In the genomic region with DNA sequence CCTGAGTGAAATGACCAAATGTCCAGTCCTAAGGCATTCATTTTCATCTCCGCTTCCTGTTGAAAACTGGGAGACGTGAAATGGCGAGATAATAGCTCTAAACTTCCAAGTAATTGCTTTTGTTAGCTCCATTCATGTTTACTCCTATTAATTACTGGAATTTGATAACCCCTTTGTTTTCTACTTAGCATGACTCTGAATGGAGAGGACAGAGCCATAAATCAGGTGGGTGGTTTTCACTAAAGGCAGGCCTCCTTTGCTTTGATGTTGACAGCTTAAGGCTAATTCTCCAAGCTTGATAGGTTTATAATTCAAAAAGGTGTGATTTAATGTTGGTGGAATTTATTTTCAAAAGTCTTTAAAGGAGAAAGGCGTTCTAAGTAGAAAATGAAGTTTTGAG, we compare ENCODE assay signal across 23 mouse cellular contexts.
"Had no signal": no experiment of that assay in that cellular context is flagged by ENCODE, and none has a peak within 500 bp of the region (broad histone marks: within the 10 kb centered on the region; RNA-seq: fewer than 3 reads in every experiment).

No protein-coding gene starts in this region.

- H3K36me3 ChIP-seq: liver, embryonic 15.5 days; lung, embryonic 15.5 days; midbrain, embryonic 10.5 days; midbrain, embryonic 12.5 days; neural tube, embryonic 13.5 days; neural tube, embryonic 15.5 days had no signal

- H3K4me2 ChIP-seq: liver, embryonic 15.5 days; lung, embryonic 15.5 days; midbrain, embryonic 12.5 days; neural tube, embryonic 13.5 days; neural tube, embryonic 15.5 days had no signal

- H3K9ac ChIP-seq: liver, embryonic 15.5 days; liver, postnatal 0 days; lung, embryonic 15.5 days; midbrain, embryonic 12.5 days; neural tube, embryonic 13.5 days; neural tube, embryonic 15.5 days had no signal

- ATAC-seq: liver, postnatal 0 days; lung, postnatal 0 days; midbrain, embryonic 16.5 days had no signal

- H3K4me3 ChIP-seq: liver, embryonic 15.5 days; lung, embryonic 15.5 days; megakaryocyte, embryonic 14.5 days; midbrain, embryonic 10.5 days; midbrain, embryonic 12.5 days; myocyte; neural tube, embryonic 13.5 days; neural tube, embryonic 15.5 days had no signal

- H3K27me3 ChIP-seq: liver, embryonic 15.5 days; lung, embryonic 15.5 days; megakaryocyte, embryonic 14.5 days; midbrain, embryonic 12.5 days; neural tube, embryonic 13.5 days; neural tube, embryonic 15.5 days had no signal

- H3K4me1 ChIP-seq: liver, embryonic 15.5 days; megakaryocyte, embryonic 14.5 days had no signal

- DNase-seq: liver, postnatal 0 days; lung, adult 2 months; lung, postnatal 14 days; lung, postnatal 36 days; midbrain, embryonic 14.5 days; right cerebral cortex, adult 18-20 months; right cerebral cortex, postnatal 25 days; right cerebral cortex, postnatal 4 days; spleen, adult 18-20 months; thymus, adult 18-20 months; thymus, postnatal 14 days; thymus, postnatal 4 days had no signal

- H3K27ac ChIP-seq: liver, embryonic 15.5 days; lung, embryonic 15.5 days; macrophage; midbrain, embryonic 10.5 days; midbrain, embryonic 12.5 days; neural tube, embryonic 13.5 days; neural tube, embryonic 15.5 days had no signal

- H3K9me3 ChIP-seq: liver, embryonic 15.5 days; lung, embryonic 15.5 days; midbrain, embryonic 10.5 days; midbrain, embryonic 12.5 days; neural tube, embryonic 13.5 days; neural tube, embryonic 15.5 days had no signal
